Mouse (Mus musculus): Measurements from ENCODE around the gene Gcsh. TPM values are rescaled to one million over a fixed set of nuclear protein-coding genes. Genes with fewer than 3 reads are reported as not detected.

The Gcsh gene
- total and polyA plus RNA-seq, 3 experiments, result 31.5 to 91.7 (median 66.4) TPM

DNA sequence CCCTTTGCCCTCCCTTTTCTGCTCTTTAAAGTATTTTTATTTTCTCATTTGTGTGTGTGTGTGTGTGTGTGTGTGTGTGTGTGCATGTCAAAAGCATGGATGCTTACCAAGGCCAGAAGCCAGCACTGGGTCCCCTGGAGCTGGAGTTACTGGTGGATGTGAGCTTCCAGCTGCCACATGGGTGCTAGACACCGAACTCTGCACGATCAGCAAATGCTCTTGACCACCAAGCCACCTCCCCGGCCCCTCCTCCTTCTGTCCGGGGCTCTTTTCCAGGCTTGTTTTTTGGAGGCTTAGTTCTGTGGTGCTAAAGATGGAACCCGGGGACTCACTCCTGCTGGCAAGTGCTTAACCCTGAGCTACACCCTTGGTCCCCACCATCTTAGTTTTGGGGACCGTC lies 46.5 kb downstream of the Gcsh start (continued):
- TF ChIP-seq TBP (conservative IDR thresholded peaks at IDR 0.05; ENCODE audit: low read depth, low read length) (0 out of 2 replicates have a peak, but pooled peaks have one; percentile 0), HCFC1 (IDR thresholded peaks at IDR 0.05; ENCODE audit: low read depth, low read length) (no peak), SMC3 (IDR thresholded peaks at IDR 0.05; ENCODE audit: low read depth, low read length) (no peak), MAFK (IDR thresholded peaks at IDR 0.05; ENCODE audit: insufficient replicate concordance, low read length) (peak; percentile 44; the same call in 1 of the 2 replicates), JUND (conservative IDR thresholded peaks at IDR 0.05; ENCODE audit: low read depth, low read length) (no peak), USF1 (IDR thresholded peaks at IDR 0.05; ENCODE audit: low read depth, low read length) (no peak), CTCF (conservative IDR thresholded peaks at IDR 0.05 in 1 of 2, IDR thresholded peaks at IDR 0.05 in 1 of 2; ENCODE audit: low read depth in 2 of 2, low read length in 2 of 2) (no peak), ZC3H11A (IDR thresholded peaks at IDR 0.05; ENCODE audit: low read depth, low read length) (no peak), GABPA (IDR thresholded peaks at IDR 0.05; ENCODE audit: insufficient replicate concordance, low read depth, low read length) (no peak), BHLHE40 (IDR thresholded peaks at IDR 0.05; ENCODE audit: low read depth, low read length) (0 out of 2 replicates have a peak, but pooled peaks have one; percentile 20), KAT2A (IDR thresholded peaks at IDR 0.05; ENCODE audit: insufficient replicate concordance, low read length) (no peak), UBTF (IDR thresholded peaks at IDR 0.05; ENCODE audit: low read depth, low read length) (no peak; the same call in 1 of the 2 replicates), MXI1 (IDR thresholded peaks at IDR 0.05; ENCODE audit: low read depth, low read length) (no peak)

DNA sequence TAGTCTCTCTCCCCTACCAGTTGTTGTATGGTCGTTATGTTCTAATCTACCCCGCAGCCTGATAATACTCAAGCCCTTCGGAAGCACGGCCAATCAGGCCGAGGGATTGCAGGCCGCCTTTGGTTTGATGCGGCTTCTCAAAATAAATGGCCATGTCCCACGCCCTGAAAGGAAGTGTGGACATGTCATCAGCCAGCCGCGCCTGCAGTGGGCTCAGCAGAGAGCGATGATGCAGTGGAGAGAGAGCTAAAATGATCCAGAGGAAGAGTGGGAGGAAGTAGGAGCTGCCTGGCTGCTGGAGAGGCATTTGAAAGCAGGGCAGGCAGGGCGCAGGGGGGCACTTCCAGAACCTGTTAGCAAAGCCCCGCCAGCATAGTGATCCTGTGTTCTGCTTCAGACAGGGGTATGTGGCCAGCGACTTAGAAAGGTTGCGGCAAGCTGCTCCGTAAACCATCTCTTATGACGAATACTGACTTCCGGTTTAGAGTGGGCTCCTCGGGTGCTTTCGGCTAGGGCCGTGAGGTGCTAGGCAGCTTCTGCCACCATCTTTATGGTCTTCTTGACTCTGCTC lies 47.0 kb downstream of the Gcsh start:
- dilution Hi-C loops (cut with MboI; ENCODE audit: extremely low pct_ligation_motif_present, extremely low pct_unique_long_range_greater_than_20kb, low sequenced_read_pairs) (no loop called here), in situ Hi-C loops (cut with MboI; ENCODE audit: low pct_ligation_motif_present, low pct_unique_long_range_greater_than_20kb, low sequenced_read_pairs) (no loop called here)
- Histone ChIP-seq H3K9me3 (replicated peaks; ENCODE audit: low read length) (no peaks in the 10 kb centered on the region), H3K9ac (ENCODE audit: insufficient read depth, low read depth) (peak overlapping the region; percentile 79), H3K79me2 (replicated peaks; ENCODE audit: control insufficient read depth, extremely low read depth, insufficient read depth, poor library complexity, severe bottlenecking) (peaks cover 51% of the 10 kb centered on the region), H3K4me3 (replicated peaks in 1 of 3; ENCODE audit: low read depth in 2 of 3, low read length in 2 of 3, poor library complexity in 1 of 3) (peak overlapping the region; percentile 23 to 49 (median 48)), H3K27ac (ENCODE audit: insufficient read depth, low read depth) (peak overlapping the region; percentile 92), H3K4me2 (ENCODE audit: insufficient read depth, low read depth, poor library complexity, severe bottlenecking) (peak overlapping the region; percentile 98), H3K27me3 (replicated peaks) (no peaks in the 10 kb centered on the region), H3K36me3 (replicated peaks in 1 of 2; ENCODE audit: control insufficient read depth in 1 of 2, insufficient read depth in 1 of 2, low read length in 1 of 2) (peaks cover 0 to 24% of the 10 kb centered on the region in 2 experiments), H3K4me1 (ENCODE audit: control insufficient read depth in 1 of 2, insufficient read depth in 2 of 2) (peaks cover 11 to 55% of the 10 kb centered on the region in 2 experiments)
- peak; percentile 66 for DNase-seq (ENCODE audit: extremely low read depth)
- TF ChIP-seq POLR2A (IDR thresholded peaks at IDR 0.05; ENCODE audit: low read depth, low read length) (peak; percentile 66), ZKSCAN1 (IDR thresholded peaks at IDR 0.05; ENCODE audit: borderline replicate concordance, low read depth, low read length) (no peak), ELF1 (IDR thresholded peaks at IDR 0.05; ENCODE audit: low read depth, low read length) (peak; percentile 64; the same call in 1 of the 2 replicates), HCFC1 (IDR thresholded peaks at IDR 0.05; ENCODE audit: low read depth, low read length) (0 out of 2 replicates have a peak, but pooled peaks have one; percentile 6), BHLHE40 (IDR thresholded peaks at IDR 0.05; ENCODE audit: low read depth, low read length) (no peak), SIN3A (IDR thresholded peaks at IDR 0.05; ENCODE audit: low read length) (no peak), KAT2A (IDR thresholded peaks at IDR 0.05; ENCODE audit: insufficient replicate concordance, low read length) (no peak), JUND (conservative IDR thresholded peaks at IDR 0.05; ENCODE audit: low read depth, low read length) (no peak), MYC (IDR thresholded peaks at IDR 0.05; ENCODE audit: low read depth, low read length) (no peak), USF2 (conservative IDR thresholded peaks at IDR 0.05; ENCODE audit: low read depth, low read length) (no peak), CTCF (conservative IDR thresholded peaks at IDR 0.05 in 1 of 2, IDR thresholded peaks at IDR 0.05 in 1 of 2; ENCODE audit: low read depth in 2 of 2, low read length in 2 of 2) (no peak), MEF2A (IDR thresholded peaks at IDR 0.05; ENCODE audit: borderline replicate concordance, low read depth, low read length) (no peak), JUN (IDR thresholded peaks at IDR 0.05; ENCODE audit: insufficient read depth, low read depth, low read length) (no peak), NELFE (IDR thresholded peaks at IDR 0.05; ENCODE audit: low read depth, low read length) (no peak), MAFK (IDR thresholded peaks at IDR 0.05; ENCODE audit: insufficient replicate concordance, low read length) (no peak), TBP (conservative IDR thresholded peaks at IDR 0.05; ENCODE audit: low read depth, low read length) (0 out of 2 replicates have a peak, but pooled peaks have one; percentile 56), NRF1 (IDR thresholded peaks at IDR 0.05; ENCODE audit: low read depth, low read length) (no peak), EP300 (IDR thresholded peaks at IDR 0.05; ENCODE audit: low read length) (no peak), E2F4 (IDR thresholded peaks at IDR 0.05; ENCODE audit: insufficient replicate concordance, low read depth, low read length) (no peak), IRF4 (IDR thresholded peaks at IDR 0.05; ENCODE audit: low read depth, low read length) (no peak)
